8 mouse cellular contexts compared by ENCODE assay signal in the genomic region with DNA sequence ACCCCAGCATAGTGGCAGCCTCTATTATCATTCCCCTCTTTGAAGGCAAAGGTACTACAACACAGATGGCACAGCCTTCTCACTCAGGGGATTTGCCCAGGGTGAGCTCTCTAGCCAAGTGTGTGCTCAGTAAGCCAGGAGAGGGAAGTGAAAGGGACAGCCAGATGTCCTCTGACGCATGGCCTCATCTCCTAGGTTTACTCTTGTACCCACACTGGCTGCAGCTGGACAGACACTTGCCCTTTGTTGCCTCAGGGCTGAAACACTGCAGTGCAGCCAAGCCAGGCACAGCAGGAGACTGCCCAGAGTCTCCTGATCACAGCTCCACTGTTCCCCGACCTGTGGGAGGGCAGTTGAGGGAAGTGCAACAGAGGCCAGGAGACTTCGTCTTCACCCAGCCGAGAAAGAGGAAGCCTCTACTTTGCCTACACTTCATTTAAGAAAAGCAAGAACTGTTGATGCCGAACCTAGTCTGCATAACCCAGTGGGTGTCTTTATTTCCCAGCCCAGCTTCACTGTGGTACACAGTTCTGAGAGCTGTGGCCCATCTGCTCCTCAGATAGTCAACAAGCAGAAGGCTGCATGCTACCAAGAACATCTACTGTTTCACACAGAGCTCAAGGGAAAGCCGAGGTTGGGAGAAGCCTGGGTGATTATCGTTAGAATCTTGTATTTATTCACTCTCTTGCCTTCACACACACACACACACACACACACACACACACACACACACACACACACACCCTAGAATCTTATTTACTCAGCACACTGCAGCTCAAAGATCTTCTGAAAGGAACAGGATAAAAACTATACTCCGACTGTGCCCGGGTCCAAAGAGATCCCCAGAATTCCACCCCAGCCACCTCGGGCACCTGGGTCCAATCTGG. TPM values are rescaled to one million over a fixed set of nuclear protein-coding genes. Genes with fewer than 3 reads are reported as not detected.
A peak's percentile ranks its signal among the peaks of the same experiment; 100 is the strongest.
DNase-seq lines count a peak whose midpoint lies in the region; ATAC-seq lines count a peak whose summit lies in the region.

No protein-coding gene starts in this region.

- 39% methylated on average over 10 of the region's 10 CpGs for WGBS in forebrain, embryonic 13.5 days
- WGBS in intestine, embryonic 15.5 days: 52% methylated on average over 10 of the region's 10 CpGs
- 53% methylated on average over 10 of the region's 10 CpGs for WGBS in limb, embryonic 12.5 days

- H3K36me3 ChIP-seq in forebrain, embryonic 13.5 days (ENCODE audit: poor library complexity, severe bottlenecking): no peaks in the 10 kb centered on the region
- H3K36me3 ChIP-seq in intestine, embryonic 15.5 days: no peaks in the 10 kb centered on the region
- no peaks in the 10 kb centered on the region for H3K36me3 ChIP-seq in limb, embryonic 12.5 days

- H3K27me3 ChIP-seq in forebrain, embryonic 13.5 days: no peaks in the 10 kb centered on the region
- H3K27me3 ChIP-seq in intestine, embryonic 15.5 days (replicated peaks): no peaks in the 10 kb centered on the region
- no peaks in the 10 kb centered on the region for H3K27me3 ChIP-seq in limb, embryonic 12.5 days

- no peak for ATAC-seq in forebrain, embryonic 13.5 days
- peak; percentile 29 for ATAC-seq in intestine, embryonic 15.5 days
- no peak for ATAC-seq in limb, embryonic 12.5 days (ENCODE audit: insufficient number of reproducible peaks, insufficient read depth, low FRiP score, low TSS enrichment, low read depth)
- no peak for ATAC-seq in erythroid progenitor cell, adult 5-6 weeks (replicated peaks; ENCODE audit: low FRiP score, poor library complexity, severe bottlenecking)

- H3K4me3 ChIP-seq in forebrain, embryonic 13.5 days: no peak overlapping the region
- no peak overlapping the region for H3K4me3 ChIP-seq in intestine, embryonic 15.5 days (replicated peaks)
- H3K4me3 ChIP-seq in limb, embryonic 12.5 days (replicated peaks): no peak overlapping the region

- H3K4me1 ChIP-seq in forebrain, embryonic 13.5 days: peaks cover 61% of the 10 kb centered on the region
- peaks cover 51% of the 10 kb centered on the region for H3K4me1 ChIP-seq in intestine, embryonic 15.5 days (replicated peaks)
- H3K4me1 ChIP-seq in limb, embryonic 12.5 days (replicated peaks): peaks cover 81% of the 10 kb centered on the region

- H3K4me2 ChIP-seq in forebrain, embryonic 13.5 days: 0 out of 2 replicates have a peak overlapping the region, but pooled peaks have one; percentile 8
- peak overlapping the region; percentile 15; the same call in 1 of the 2 replicates for H3K4me2 ChIP-seq in intestine, embryonic 15.5 days (replicated peaks)
- H3K4me2 ChIP-seq in limb, embryonic 12.5 days: no peak overlapping the region

- peak overlapping the region; percentile 66 for H3K27ac ChIP-seq in forebrain, embryonic 13.5 days
- H3K27ac ChIP-seq in intestine, embryonic 15.5 days: peak overlapping the region; percentile 40
- H3K27ac ChIP-seq in limb, embryonic 12.5 days: 0 out of 2 replicates have a peak overlapping the region, but pooled peaks have one; percentile 26

- H3K9me3 ChIP-seq in forebrain, embryonic 13.5 days (replicated peaks): no peaks in the 10 kb centered on the region
- no peaks in the 10 kb centered on the region for H3K9me3 ChIP-seq in intestine, embryonic 15.5 days
- H3K9me3 ChIP-seq in limb, embryonic 12.5 days: no peaks in the 10 kb centered on the region

- H3K9ac ChIP-seq in forebrain, embryonic 13.5 days: no peak overlapping the region
- no peak overlapping the region for H3K9ac ChIP-seq in intestine, embryonic 15.5 days
- 0 out of 2 replicates have a peak overlapping the region, but pooled peaks have one; percentile 14 for H3K9ac ChIP-seq in limb, embryonic 12.5 days (replicated peaks)

- DNase-seq in gastrocnemius, adult 8-10 months (ENCODE audit: low spot score in 2 of 2): peak; percentile 26 to 39
- no peak for DNase-seq in gastrocnemius, postnatal 4 days (ENCODE audit: low spot score in 2 of 2)
- peak; percentile 55 for DNase-seq in MN1 (ENCODE audit: low spot score)
- DNase-seq in right cerebral cortex, postnatal 25 days: peak; percentile 54

RNA-seq across cellular contexts. Expression of a gene that starts 36.4 kb away (rescaled TPM):
- total RNA-seq in gastrocnemius, adult 8-10 months (2022): 10 to 100 TPM; 26.6 to 38.4 (median 30.2) TPM
- total RNA-seq in gastrocnemius, postnatal 4 days (2021): 10 to 100 TPM; 28.4 to 32.2 TPM
- polyA plus RNA-seq in forebrain, embryonic 13.5 days (2015; fragmentation: Nextera tagmentation; extraction: Ambion mirVana): 22.7 and 24.5 TPM in 2 replicates
- 11.6 and 12.1 TPM in 2 replicates for polyA plus RNA-seq in intestine, embryonic 15.5 days (2015; fragmentation: Nextera tagmentation; extraction: Ambion mirVana)
- 24.5 and 26.3 TPM in 2 replicates for polyA plus RNA-seq in limb, embryonic 12.5 days (2016; fragmentation: Nextera tagmentation; extraction: Ambion mirVana)
- total RNA-seq in erythroid progenitor cell, adult 5-6 weeks (2015; ENCODE audit: low replicate concordance): 10.5 TPM in 2 replicates
- total RNA-seq in erythroid progenitor cell, adult 5-6 weeks (2017; ENCODE audit: low replicate concordance): 11.6 and 12.3 TPM in 2 replicates

Comparison
In these comparisons a context has a peak if more than half of its experiments do, and no peak if none do; other contexts are left out.
1. DNase-seq: peak in gastrocnemius, adult 8-10 months (2 of 2), MN1 (single experiment) and right cerebral cortex, postnatal 25 days (single experiment); none in gastrocnemius, postnatal 4 days (0 of 2).
2. Peak in every context shown above with its lines, with median percentiles within 50 percentile points of each other: H3K27ac ChIP-seq.